9 mouse cellular contexts compared by ENCODE assay signal in the genomic region with DNA sequence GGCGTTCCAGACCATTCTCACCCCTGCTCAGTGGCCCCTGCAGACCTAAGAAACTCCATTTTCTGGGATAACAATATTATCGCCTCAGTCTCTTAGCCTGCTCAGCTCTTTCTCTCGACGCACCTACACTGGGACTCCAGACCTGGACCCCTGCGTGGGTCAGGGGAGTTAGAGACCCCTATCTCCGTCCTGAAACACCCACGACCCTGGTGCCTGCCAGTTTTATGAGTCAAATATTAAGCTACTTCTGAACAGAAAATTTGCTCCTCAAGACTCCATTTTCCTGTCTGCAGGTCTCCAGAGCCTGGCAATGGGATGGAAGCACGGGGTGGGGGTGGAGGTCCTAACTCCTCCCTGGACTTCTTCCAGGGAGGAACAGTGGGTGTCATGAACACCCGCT. TPM values are rescaled to one million over a fixed set of nuclear protein-coding genes. Genes with fewer than 3 reads are reported as not detected.
DNase-seq lines count a peak whose midpoint lies in the region; ATAC-seq and TF ChIP-seq lines count a peak whose summit lies in the region.
"Had no signal": no experiment of that assay in that cellular context is flagged by ENCODE, and none has a peak within 500 bp of the region (broad histone marks: within the 10 kb centered on the region; RNA-seq: fewer than 3 reads in every experiment).

No protein-coding gene starts in this region.

- peaks cover 40% of the 10 kb centered on the region for H3K4me1 ChIP-seq in heart, embryonic 11.5 days (ENCODE audit: control insufficient read depth, insufficient read depth, low read length)
- H3K4me1 ChIP-seq in CH12.LX (ENCODE audit: control insufficient read depth in 1 of 2, insufficient read depth in 2 of 2) = peaks cover 25 to 51% of the 10 kb centered on the region in 2 experiments
- H3K4me1 ChIP-seq in forebrain, embryonic 16.5 days (replicated peaks; ENCODE audit: control insufficient read depth, insufficient read depth, low read length) = peaks cover 49% of the 10 kb centered on the region
- H3K4me1 ChIP-seq in liver, embryonic 16.5 days (ENCODE audit: control insufficient read depth, low read depth, low read length) = peaks cover 23% of the 10 kb centered on the region

- TF ChIP-seq POLR2A in CH12.LX (IDR thresholded peaks at IDR 0.05; ENCODE audit: low read depth, low read length) = no peak

- no peak for ATAC-seq in heart, embryonic 11.5 days (replicated peaks; ENCODE audit: insufficient number of reproducible peaks, low FRiP score, low TSS enrichment)
- ATAC-seq in forebrain, embryonic 16.5 days = no peak
- no peak for ATAC-seq in liver, embryonic 16.5 days (ENCODE audit: low read depth)

- H3K79me2 ChIP-seq in CH12.LX (replicated peaks; ENCODE audit: control insufficient read depth, extremely low read depth, insufficient read depth, poor library complexity, severe bottlenecking) = no peaks in the 10 kb centered on the region

- TF ChIP-seq CTCF in CH12.LX (conservative IDR thresholded peaks at IDR 0.05 in 1 of 2, IDR thresholded peaks at IDR 0.05 in 1 of 2; ENCODE audit: low read depth in 2 of 2, low read length in 2 of 2) = no peak

- peak overlapping the region; percentile 94 for H3K4me2 ChIP-seq in heart, embryonic 11.5 days
- peak overlapping the region; percentile 50 for H3K4me2 ChIP-seq in CH12.LX (ENCODE audit: insufficient read depth, low read depth, poor library complexity, severe bottlenecking)
- peak overlapping the region; percentile 96 for H3K4me2 ChIP-seq in forebrain, embryonic 16.5 days (ENCODE audit: low read length)
- peak overlapping the region; percentile 73 for H3K4me2 ChIP-seq in liver, embryonic 16.5 days (ENCODE audit: low read depth, low read length)

- no peak for TF ChIP-seq EP300 in CH12.LX (IDR thresholded peaks at IDR 0.05; ENCODE audit: low read length)

- intact Hi-C loops in heart, postnatal 25 days (cut with DNase I) = loop anchor here (2.0 kb wide), 2 partner anchors 14 to 26 kb away; no protein-coding TSS in a partner anchor
- intact Hi-C loops in left cerebral cortex, postnatal 14 days (cut with DNase I) = no loop called here

- no peaks in the 10 kb centered on the region for H3K36me3 ChIP-seq in heart, embryonic 11.5 days (ENCODE audit: control insufficient read depth, insufficient read depth, low read length)
- no peaks in the 10 kb centered on the region for H3K36me3 ChIP-seq in CH12.LX (replicated peaks in 1 of 2; ENCODE audit: control insufficient read depth in 1 of 2, insufficient read depth in 1 of 2, low read length in 1 of 2)
- no peaks in the 10 kb centered on the region for H3K36me3 ChIP-seq in forebrain, embryonic 16.5 days (ENCODE audit: control insufficient read depth, insufficient read depth)
- H3K36me3 ChIP-seq in liver, embryonic 16.5 days (ENCODE audit: control insufficient read depth, insufficient read depth) = no peaks in the 10 kb centered on the region

- H3K9ac ChIP-seq in heart, embryonic 11.5 days (ENCODE audit: low read depth, low read length) = peak overlapping the region; percentile 88
- H3K9ac ChIP-seq in CH12.LX (ENCODE audit: insufficient read depth, low read depth) = peak overlapping the region; percentile 64; the same call in 1 of the 2 replicates
- peak overlapping the region; percentile 92 for H3K9ac ChIP-seq in forebrain, embryonic 16.5 days (replicated peaks; ENCODE audit: low read depth, low read length)
- peak overlapping the region; percentile 65; the same call in 1 of the 2 replicates for H3K9ac ChIP-seq in liver, embryonic 16.5 days (ENCODE audit: low read depth, low read length)

- H3K27ac ChIP-seq in heart, embryonic 11.5 days (ENCODE audit: low read depth, low read length) = no peak overlapping the region
- no peak overlapping the region for H3K27ac ChIP-seq in CH12.LX (ENCODE audit: insufficient read depth, low read depth)
- no peak overlapping the region for H3K27ac ChIP-seq in forebrain, embryonic 16.5 days (ENCODE audit: low read length)
- no peak overlapping the region for H3K27ac ChIP-seq in liver, embryonic 16.5 days (ENCODE audit: low read length)

- in situ Hi-C loops in CH12.LX (cut with MboI; ENCODE audit: low pct_ligation_motif_present, low pct_unique_long_range_greater_than_20kb, low sequenced_read_pairs) = no loop called here

- WGBS in heart, embryonic 11.5 days (ENCODE audit: insufficient replicate concordance) = 2% methylated on average over 9 of the region's 9 CpGs
- 5% methylated on average over 9 of the region's 9 CpGs for WGBS in forebrain, embryonic 16.5 days
- 1% methylated on average over 9 of the region's 9 CpGs for WGBS in liver, embryonic 16.5 days (ENCODE audit: insufficient replicate concordance)

- no peak for TF ChIP-seq RAD21 in CH12.LX (IDR thresholded peaks at IDR 0.05; ENCODE audit: low read depth, low read length)

- dilution Hi-C loops in CH12.LX (cut with MboI; ENCODE audit: extremely low pct_ligation_motif_present, extremely low pct_unique_long_range_greater_than_20kb, low sequenced_read_pairs) = no loop called here

- no peaks in the 10 kb centered on the region for H3K9me3 ChIP-seq in heart, embryonic 11.5 days (replicated peaks; ENCODE audit: control insufficient read depth, low read length)
- H3K9me3 ChIP-seq in CH12.LX (replicated peaks; ENCODE audit: low read length) = peaks cover 44% of the 10 kb centered on the region
- H3K9me3 ChIP-seq in forebrain, embryonic 16.5 days (ENCODE audit: control insufficient read depth, low read length) = no peaks in the 10 kb centered on the region
- H3K9me3 ChIP-seq in liver, embryonic 16.5 days (replicated peaks; ENCODE audit: control insufficient read depth, low read length) = no peaks in the 10 kb centered on the region

- peaks cover 78% of the 10 kb centered on the region for H3K27me3 ChIP-seq in heart, embryonic 11.5 days (ENCODE audit: control insufficient read depth, insufficient read depth, low read length)
- peaks cover 96% of the 10 kb centered on the region for H3K27me3 ChIP-seq in CH12.LX (replicated peaks)
- H3K27me3 ChIP-seq in forebrain, embryonic 16.5 days (replicated peaks; ENCODE audit: control insufficient read depth, insufficient read depth, low read length) = peaks cover 36% of the 10 kb centered on the region
- peaks cover 87% of the 10 kb centered on the region for H3K27me3 ChIP-seq in liver, embryonic 16.5 days (ENCODE audit: control insufficient read depth, insufficient read depth, low read depth, low read length)

- H3K4me3 ChIP-seq in heart, embryonic 11.5 days (ENCODE audit: low read depth, low read length) = peak overlapping the region; percentile 61
- peak overlapping the region in 1 of 3 experiments; percentile 42 for H3K4me3 ChIP-seq in CH12.LX (replicated peaks in 1 of 3; ENCODE audit: low read depth in 2 of 3, low read length in 2 of 3, poor library complexity in 1 of 3)
- H3K4me3 ChIP-seq in forebrain, embryonic 16.5 days (replicated peaks; ENCODE audit: low read length) = peak overlapping the region; percentile 53
- H3K4me3 ChIP-seq in liver, embryonic 16.5 days (ENCODE audit: low read depth, low read length) = peak overlapping the region; percentile 60

- DNase-seq in heart, postnatal 25 days (ENCODE audit: low spot score) = no peak
- DNase-seq in CH12.LX (ENCODE audit: extremely low read depth) = no peak
- DNase-seq in left cerebral cortex, postnatal 14 days (ENCODE audit: low spot score in 2 of 2) = no peak
- DNase-seq in right cerebral cortex, adult 18-20 months = no peak
- no peak for DNase-seq in layer of hippocampus, adult 11-12 months (ENCODE audit: low spot score)
- DNase-seq: retina, postnatal 1 day had no signal

TF ChIP-seq in CH12.LX, 34 proteins besides CTCF, POLR2A, EP300 and RAD21 (continues in another document):
- TF ChIP-seq MAX (IDR thresholded peaks at IDR 0.05; ENCODE audit: low read length) (no peak), PAX5 (IDR thresholded peaks at IDR 0.05; ENCODE audit: low read length) (no peak), HCFC1 (IDR thresholded peaks at IDR 0.05; ENCODE audit: low read depth, low read length) (no peak), KAT2A (IDR thresholded peaks at IDR 0.05; ENCODE audit: insufficient replicate concordance, low read length) (no peak), JUN (IDR thresholded peaks at IDR 0.05; ENCODE audit: insufficient read depth, low read depth, low read length) (no peak), SIN3A (IDR thresholded peaks at IDR 0.05; ENCODE audit: low read length) (no peak), ZNF384 (IDR thresholded peaks at IDR 0.05; ENCODE audit: low read depth, low read length) (no peak), ZC3H11A (IDR thresholded peaks at IDR 0.05; ENCODE audit: low read depth, low read length) (no peak), IRF4 (IDR thresholded peaks at IDR 0.05; ENCODE audit: low read depth, low read length) (no peak), TCF12 (IDR thresholded peaks at IDR 0.05; ENCODE audit: low read depth, low read length) (no peak)

RNA-seq across cellular contexts. Expression of gene Cbx8, which starts 16.5 kb away (rescaled TPM):
- 6.7 and 7.8 TPM in 2 replicates for polyA plus RNA-seq in heart, embryonic 11.5 days (2014; fragmentation: Nextera tagmentation; extraction: Ambion mirVana)
- total RNA-seq in heart, postnatal 25 days (2021) = 1 to 10 TPM; 4.4 to 7.6 TPM
- total RNA-seq in CH12.LX (2012; rRNA removed) (8.5 and 10.2 TPM in 2 replicates), CH12.LX (2014; rRNA removed) (6.2 and 7.7 TPM in 2 replicates)
- polyA plus RNA-seq in CH12.LX (2012; ENCODE audit: insufficient read length, low read depth) = 6.0 and 7.5 TPM in 2 replicates
- polyA plus RNA-seq in forebrain, embryonic 16.5 days (2015; fragmentation: Nextera tagmentation; extraction: Ambion mirVana) = 12.3 and 13.4 TPM in 2 replicates
- 3.0 and 3.1 TPM in 2 replicates for polyA plus RNA-seq in liver, embryonic 16.5 days (2015; fragmentation: Nextera tagmentation; extraction: Ambion mirVana)
- total RNA-seq in left cerebral cortex, postnatal 14 days (2021) = 10 to 100 TPM; 12.9 to 15.4 TPM

RNA-seq across cellular contexts. Expression of gene Cbx4, which starts 28.7 kb away (rescaled TPM):
- 6.3 and 7.7 TPM in 2 replicates for polyA plus RNA-seq in heart, embryonic 11.5 days (2014; fragmentation: Nextera tagmentation; extraction: Ambion mirVana)
- total RNA-seq in heart, postnatal 25 days (2021) = 10 to 100 TPM; 14.0 to 14.8 TPM
- 30.6 and 40.4 TPM in 2 replicates for total RNA-seq in CH12.LX (2012; rRNA removed)
- 11.4 and 15.0 TPM in 2 replicates for total RNA-seq in CH12.LX (2014; rRNA removed)
- polyA plus RNA-seq in CH12.LX (2012; ENCODE audit: insufficient read length, low read depth) = 26.0 and 29.8 TPM in 2 replicates
- polyA plus RNA-seq in forebrain, embryonic 16.5 days (2015; fragmentation: Nextera tagmentation; extraction: Ambion mirVana) = 18.1 and 18.5 TPM in 2 replicates
- 2.5 and 2.9 TPM in 2 replicates for polyA plus RNA-seq in liver, embryonic 16.5 days (2015; fragmentation: Nextera tagmentation; extraction: Ambion mirVana)
- 10 to 100 TPM; 63.2 to 74.0 TPM for total RNA-seq in left cerebral cortex, postnatal 14 days (2021)

RNA-seq across cellular contexts. Expression of gene Cbx2, which starts 34.5 kb away (rescaled TPM):
- 23.6 and 23.8 TPM in 2 replicates for polyA plus RNA-seq in heart, embryonic 11.5 days (2014; fragmentation: Nextera tagmentation; extraction: Ambion mirVana)
- total RNA-seq in heart, postnatal 25 days (2021) = 1 to 10 TPM; 3.8 to 3.9 TPM
- total RNA-seq in CH12.LX (2012; rRNA removed) (10.9 and 15.5 TPM in 2 replicates), CH12.LX (2014; rRNA removed) (2.6 and 2.8 TPM in 2 replicates)
- polyA plus RNA-seq in CH12.LX (2012; ENCODE audit: insufficient read length, low read depth) = 3.6 and 3.9 TPM in 2 replicates
- 24.9 and 26.7 TPM in 2 replicates for polyA plus RNA-seq in forebrain, embryonic 16.5 days (2015; fragmentation: Nextera tagmentation; extraction: Ambion mirVana)
- polyA plus RNA-seq in liver, embryonic 16.5 days (2015; fragmentation: Nextera tagmentation; extraction: Ambion mirVana) = 2.6 and 3.3 TPM in 2 replicates
- 1 to 10 TPM; 2.4 to 3.4 TPM for total RNA-seq in left cerebral cortex, postnatal 14 days (2021)
